Mouse (Mus musculus) stomach, adult 2 months (tissue): ENCODE results near the gene Olfr224. TPM values are rescaled to one million over a fixed set of nuclear protein-coding genes. Genes with fewer than 3 reads are reported as not detected.

Experiments used
- polyA plus RNA-seq: library from polyadenylated mRNA; depleted of rRNA; stranded (reverse); fragments of >200 nt; gene quantifications from 2 replicates; pipeline ENCODE4 v1.2.3, GENCODE M21; 2012; rRNA removed

Olfr224 gene
- not detected in 2 replicates for polyA plus RNA-seq

GRCm38 (mm10) chr11:58570405-58570804 is at the start of gene Olfr224:
Gene Olfr224, minus strand, starts transcription at chr11:58570553.

GRCm38 (mm10) chr11:58615975-58616374 is 45.6 kb upstream of the Olfr224 start, which contains the start of gene 2210407C18Rik:
Gene 2210407C18Rik, minus strand, starts transcription at chr11:58616075.

GRCm38 (mm10) chr11:58594814-58595213 is 24.5 kb upstream of the Olfr224 start, which contains the start of gene Olfr324:
Gene Olfr324, plus strand, starts transcription at chr11:58595114.

GRCm38 (mm10) chr11:58577430-58577829 is 7.1 kb upstream of the Olfr224 start, which contains the start of gene Olfr325:
Gene Olfr325, plus strand, starts transcription at chr11:58577730.

DNA sequence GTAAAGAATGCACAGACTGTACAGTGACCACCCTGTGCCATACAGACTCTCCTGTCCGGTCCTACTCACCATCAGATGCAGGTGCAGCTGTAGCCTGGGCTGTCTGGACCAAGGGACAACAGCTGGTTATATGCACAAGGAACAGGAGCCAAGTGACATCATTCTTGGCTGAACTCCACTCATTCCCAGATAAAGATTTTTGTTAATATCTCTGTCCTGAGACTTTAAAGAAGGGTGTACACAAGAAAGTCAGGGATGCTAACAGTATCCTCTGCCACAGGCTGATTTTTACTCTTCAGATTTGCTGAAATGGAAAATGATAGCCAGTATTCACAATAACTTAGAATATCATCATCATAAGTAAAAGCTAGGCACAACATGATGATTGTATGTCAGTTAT is 14.8 kb downstream of the Olfr224 start, which contains the start of gene Olfr328:
TSS of gene Olfr328 (minus strand) at position 101 of the 400 bp plus-strand sequence.

DNA sequence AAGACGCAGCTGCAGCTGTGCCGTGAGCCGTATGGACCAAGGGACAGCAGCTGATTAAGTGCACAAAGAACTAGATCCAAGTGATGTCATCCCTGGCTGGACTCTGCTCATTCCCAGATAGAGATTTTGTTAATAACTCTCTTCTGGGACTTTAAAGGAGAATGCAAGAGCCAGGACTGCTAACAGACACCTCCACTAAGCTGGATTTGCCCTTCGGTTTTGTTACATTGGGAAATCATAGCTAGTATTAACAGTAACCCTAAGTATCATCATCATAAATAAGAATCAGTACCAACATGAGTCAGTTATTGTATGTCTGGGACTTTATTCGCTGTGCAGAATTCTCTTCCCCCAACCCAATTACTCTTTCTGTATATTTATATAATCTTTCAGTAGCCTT is 24.0 kb downstream of the Olfr224 start, which contains the start of gene Olfr329-ps:
TSS of gene Olfr329-ps (minus strand) at position 101 of the 400 bp plus-strand sequence.

DNA sequence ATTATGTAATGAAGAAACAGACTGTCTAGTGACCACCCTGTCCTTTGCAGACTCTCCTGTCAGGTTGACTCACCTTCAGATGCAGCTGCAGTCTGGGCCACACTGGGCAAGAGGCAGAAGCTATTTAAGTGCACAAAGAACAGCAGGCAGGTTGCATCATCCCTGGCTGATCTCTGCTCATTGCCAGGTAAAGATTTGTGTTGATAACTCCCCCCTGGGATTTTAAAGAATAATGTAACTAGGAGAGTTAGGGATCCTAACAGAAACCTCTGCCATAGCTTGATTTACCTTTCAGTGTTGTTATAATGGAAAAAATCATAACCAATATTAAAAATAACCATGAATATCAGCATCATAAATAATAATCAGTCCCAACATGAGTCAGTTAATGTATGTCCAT is 35.6 kb downstream of the Olfr224 start, which contains the start of gene Olfr330:
TSS of gene Olfr330 (minus strand) at position 101 of the 400 bp plus-strand sequence.

Other genes starting within 250 kb of the Olfr224 start
- 18.4 and 22.9 TPM in 2 replicates for gene Zfp672, start 240.2 kb downstream of the Olfr224 start, polyA plus RNA-seq
- gene Sh3bp5l, start 239.8 kb downstream of the Olfr224 start, polyA plus RNA-seq = 23.9 and 26.6 TPM in 2 replicates
- 1,164 and 1,262 TPM in 2 replicates for gene Lypd8, start 191.5 kb downstream of the Olfr224 start, polyA plus RNA-seq
- gene 1810065E05Rik, start 149.4 kb downstream of the Olfr224 start, polyA plus RNA-seq = not detected in 2 replicates
- gene Gm12253, start 138.0 kb downstream of the Olfr224 start, polyA plus RNA-seq = not detected in 2 replicates
- gene Lypd9, start 117.6 kb downstream of the Olfr224 start, polyA plus RNA-seq = not detected in 2 replicates
- not detected in 2 replicates for gene Olfr30, start 108.3 kb downstream of the Olfr224 start, polyA plus RNA-seq
- not detected in 2 replicates for gene Olfr332, start 78.0 kb downstream of the Olfr224 start, polyA plus RNA-seq
- gene Olfr331, start 68.0 kb downstream of the Olfr224 start, polyA plus RNA-seq = not detected in 2 replicates
- not detected in 2 replicates for gene Olfr330, start 35.7 kb downstream of the Olfr224 start, polyA plus RNA-seq
- not detected in 2 replicates for gene Olfr329-ps, start 24.1 kb downstream of the Olfr224 start, polyA plus RNA-seq
- gene Olfr328, start 14.9 kb downstream of the Olfr224 start, polyA plus RNA-seq = not detected in 2 replicates
- not detected in 2 replicates for gene Olfr325, start 7.2 kb upstream of the Olfr224 start, polyA plus RNA-seq
- gene Olfr324, start 24.6 kb upstream of the Olfr224 start, polyA plus RNA-seq = not detected in 2 replicates
- 116 and 121 TPM in 2 replicates for gene 2210407C18Rik, start 45.5 kb upstream of the Olfr224 start, polyA plus RNA-seq
- gene Olfr323, start 59.9 kb upstream of the Olfr224 start, polyA plus RNA-seq = 0.03 TPM in 1 of 2 replicates, not detected in the other
- gene Trim58, start 69.9 kb upstream of the Olfr224 start, polyA plus RNA-seq = 0.11 and 0.27 TPM in 2 replicates
- not detected in 2 replicates for gene Olfr322, start 88.2 kb upstream of the Olfr224 start, polyA plus RNA-seq
- gene Olfr320, start 110.5 kb upstream of the Olfr224 start, polyA plus RNA-seq = not detected in 2 replicates
- not detected in 2 replicates for gene Olfr319, start 128.6 kb upstream of the Olfr224 start, polyA plus RNA-seq
- gene Olfr318, start 153.5 kb upstream of the Olfr224 start, polyA plus RNA-seq = not detected in 2 replicates
- gene Olfr317, start 168.7 kb upstream of the Olfr224 start, polyA plus RNA-seq = not detected in 2 replicates
- not detected in 2 replicates for gene Olfr316, start 182.2 kb upstream of the Olfr224 start, polyA plus RNA-seq
- not detected in 2 replicates for gene Olfr315, start 202.6 kb upstream of the Olfr224 start, polyA plus RNA-seq
- not detected in 2 replicates for gene Olfr314, start 212.4 kb upstream of the Olfr224 start, polyA plus RNA-seq
- gene Fam183b, start 231.4 kb upstream of the Olfr224 start, polyA plus RNA-seq = 0.26 and 0.61 TPM in 2 replicates
- gene Olfr313, start 244.4 kb upstream of the Olfr224 start, polyA plus RNA-seq = not detected in 2 replicates